Mouse (Mus musculus) midbrain, embryonic 16.5 days (tissue): ENCODE measurements around the gene Cadm1. TPM values are rescaled to one million over a fixed set of nuclear protein-coding genes. Genes with fewer than 3 reads are reported as not detected.

Experiments used
- ATAC-seq: fragments of 200-750 bp; cut with Nextera tagmentation; 2 replicates; pipeline ENCODE4 v1.8.0; 2017; ENCODE audit warnings: moderate TSS enrichment
- H3K27ac ChIP-seq: fragments of 300-500 bp; sonication (generic); 2 replicates; pipeline ENCODE4 v1.5.1; 2014; ENCODE audit warnings: mild to moderate bottlenecking, low read length, mixed read lengths
- H3K27me3 ChIP-seq: fragments of 300-500 bp; sonication (generic); 2 replicates; pipeline ENCODE4 v1.6.1; 2014; ENCODE audit warnings: low read depth, low read length, mixed read lengths; ENCODE audit not compliant: control insufficient read depth, insufficient read depth
- H3K36me3 ChIP-seq: fragments of 300-500 bp; sonication (generic); 2 replicates; pipeline ENCODE4 v1.6.1; 2014; ENCODE audit warnings: mild to moderate bottlenecking, low read length, moderate library complexity, mixed read lengths; ENCODE audit not compliant: control insufficient read depth, insufficient read depth
- H3K4me1 ChIP-seq: fragments of 300-500 bp; sonication (generic); 2 replicates; pipeline ENCODE4 v1.6.1; 2014; ENCODE audit warnings: mild to moderate bottlenecking, low read length, mixed read lengths; ENCODE audit not compliant: control insufficient read depth, insufficient read depth
- H3K4me2 ChIP-seq: fragments of 300-500 bp; sonication (generic); 2 replicates; pipeline ENCODE4 v1.6.1; 2014; ENCODE audit warnings: mild to moderate bottlenecking, low read length, mixed read lengths
- H3K4me3 ChIP-seq: fragments of 300-500 bp; sonication (generic); 2 replicates; pipeline ENCODE4 v1.5.1; 2014; ENCODE audit warnings: low read depth, mild to moderate bottlenecking, low read length, moderate library complexity, mixed read lengths
- H3K9ac ChIP-seq: fragments of 300-500 bp; sonication (generic); 2 replicates; pipeline ENCODE4 v1.6.1; 2014; ENCODE audit warnings: low read depth, low read length, mixed read lengths
- H3K9me3 ChIP-seq: fragments of 300-500 bp; sonication (generic); replicated peaks from 2 replicates; pipeline ENCODE4 v1.6.1; 2014; ENCODE audit warnings: mild to moderate bottlenecking, low read length, mixed read lengths; ENCODE audit not compliant: control insufficient read depth, poor library complexity, severe bottlenecking
- WGBS: fragments of 180-500 bp; shearing (Covaris S2); extraction: QIAGEN DNeasy Blood & Tissue Kit; methylation state at CpG from one replicate; pipeline ENCODE4 v1.1.7; 2014; 5-methylcytosine and 5-hydroxymethylcytosine counted together
- polyA plus RNA-seq: library from polyadenylated mRNA; unstranded; fragments of >200 nt; fragmentation: Nextera tagmentation; extraction: Ambion mirVana; gene quantifications from 2 replicates; pipeline ENCODE4 v1.2.1, GENCODE M21; 2015

Gene Cadm1
- polyA plus RNA-seq, 1 experiment from 2014 or later = 332 TPM

DNA sequence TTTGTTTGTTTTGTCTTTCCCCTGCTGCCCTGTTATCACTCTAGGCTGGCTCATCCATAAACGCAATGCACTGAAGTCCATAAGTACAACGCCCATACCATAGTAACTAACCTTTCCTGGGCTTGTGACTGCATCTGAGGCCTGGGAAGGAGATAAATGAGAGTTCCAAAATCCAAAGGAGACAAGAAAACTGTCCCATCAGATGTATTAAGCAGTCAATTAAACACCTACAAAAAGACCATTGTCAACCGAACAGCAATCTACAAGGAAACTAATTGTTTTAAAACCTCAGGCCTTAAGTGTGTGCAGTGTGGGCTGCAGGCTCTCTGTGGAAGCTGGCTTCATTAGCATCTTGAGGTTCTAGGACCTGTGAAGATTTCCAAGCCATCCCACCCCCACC lies 331.0 kb downstream of the Cadm1 start:
- no peaks in the 10 kb centered on the region for H3K27me3 ChIP-seq
- no peak for ATAC-seq
- peaks cover 11% of the 10 kb centered on the region for H3K4me1 ChIP-seq
- no peak overlapping the region for H3K4me2 ChIP-seq
- 84% methylated on average over 3 of the region's 3 CpGs for WGBS
- H3K36me3 ChIP-seq = no peaks in the 10 kb centered on the region
- H3K9me3 ChIP-seq = no peaks in the 10 kb centered on the region
- H3K27ac ChIP-seq = no peak overlapping the region
- no peak overlapping the region for H3K9ac ChIP-seq
- no peak overlapping the region for H3K4me3 ChIP-seq

DNA sequence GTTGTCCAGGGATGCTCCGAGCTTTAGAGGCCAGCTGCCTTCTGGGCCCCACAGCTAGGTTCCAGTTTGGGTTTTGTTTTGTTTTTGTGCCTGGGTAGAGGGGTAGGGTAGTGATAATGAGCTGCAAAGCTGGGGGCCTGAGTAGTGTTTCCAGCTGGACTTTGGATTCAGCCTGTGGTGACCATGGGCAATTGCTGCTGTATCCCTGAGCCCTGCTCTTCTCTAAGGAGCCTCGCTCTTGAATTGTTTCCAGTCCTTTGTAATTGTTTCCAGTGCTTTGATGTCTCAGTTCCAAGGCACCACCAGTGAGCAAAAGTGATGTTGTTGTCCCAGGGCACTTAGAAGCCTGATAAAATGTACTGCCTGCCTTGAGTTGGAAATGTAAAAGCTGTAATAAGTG lies 331.8 kb downstream of the Cadm1 start:
- H3K27ac ChIP-seq = no peak overlapping the region
- no peak overlapping the region for H3K4me2 ChIP-seq
- no peak for ATAC-seq
- no peaks in the 10 kb centered on the region for H3K27me3 ChIP-seq
- H3K36me3 ChIP-seq = no peaks in the 10 kb centered on the region
- no peak overlapping the region for H3K4me3 ChIP-seq
- H3K4me1 ChIP-seq = peaks cover 11% of the 10 kb centered on the region
- no peaks in the 10 kb centered on the region for H3K9me3 ChIP-seq
- H3K9ac ChIP-seq = no peak overlapping the region
- WGBS = 54% methylated on average over 2 of the region's 2 CpGs

DNA sequence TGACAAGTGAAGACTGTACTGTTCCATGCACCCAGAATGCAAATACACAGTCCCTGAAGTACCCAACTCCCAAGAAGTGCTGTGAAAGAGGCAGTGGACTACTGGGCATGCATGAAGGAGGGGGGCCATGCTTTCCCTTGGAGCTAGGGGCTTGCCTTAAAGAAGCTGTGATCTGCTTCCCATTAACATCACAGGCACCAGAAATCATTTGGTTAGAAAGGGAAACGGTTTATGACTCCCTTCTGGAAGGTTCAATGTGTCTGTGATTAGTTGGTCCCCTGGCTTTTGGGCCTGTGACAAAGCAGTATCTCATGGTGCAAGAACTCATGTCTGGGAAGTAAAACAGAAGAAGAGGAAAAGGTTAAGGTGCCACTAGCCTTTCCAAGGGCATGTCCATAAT lies 336.0 kb downstream of the Cadm1 start:
- Histone ChIP-seq H3K4me2 (no peak overlapping the region), H3K4me3 (no peak overlapping the region), H3K36me3 (no peaks in the 10 kb centered on the region), H3K9ac (no peak overlapping the region), H3K9me3 (no peaks in the 10 kb centered on the region), H3K27me3 (no peaks in the 10 kb centered on the region; the same call in 1 of the 2 replicates), H3K27ac (no peak overlapping the region), H3K4me1 (peaks cover 7% of the 10 kb centered on the region; the same call in 1 of the 2 replicates)
- WGBS = 50% methylated on average over 1 of the region's 1 CpGs
- ATAC-seq = no peak

DNA sequence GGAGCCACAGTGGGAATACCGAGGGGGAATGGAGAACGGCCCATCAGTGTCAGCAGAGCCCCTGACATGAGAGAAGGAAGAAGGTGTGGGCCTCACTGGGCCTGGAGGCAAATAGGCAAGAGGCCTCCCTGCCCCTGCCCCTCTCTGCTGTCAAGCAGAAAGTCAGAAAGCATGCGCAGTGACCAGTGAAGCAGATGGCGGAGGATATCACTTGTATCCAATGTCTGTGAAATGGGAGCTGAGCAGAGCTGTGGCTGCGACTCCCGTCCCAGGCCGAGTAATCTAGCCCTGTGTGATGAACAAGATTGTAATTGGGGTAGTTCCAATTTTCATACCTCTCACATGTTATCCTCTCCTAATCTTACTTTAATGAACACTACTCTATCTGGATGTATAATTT lies 337.5 kb downstream of the Cadm1 start:
- Histone ChIP-seq H3K4me2 (no peak overlapping the region), H3K36me3 (no peaks in the 10 kb centered on the region), H3K9me3 (no peaks in the 10 kb centered on the region), H3K27ac (no peak overlapping the region), H3K27me3 (no peaks in the 10 kb centered on the region; the same call in 1 of the 2 replicates), H3K4me3 (no peak overlapping the region), H3K9ac (no peak overlapping the region), H3K4me1 (peaks cover 5% of the 10 kb centered on the region; the same call in 1 of the 2 replicates)
- 78% methylated on average over 7 of the region's 7 CpGs for WGBS
- no peak for ATAC-seq

DNA sequence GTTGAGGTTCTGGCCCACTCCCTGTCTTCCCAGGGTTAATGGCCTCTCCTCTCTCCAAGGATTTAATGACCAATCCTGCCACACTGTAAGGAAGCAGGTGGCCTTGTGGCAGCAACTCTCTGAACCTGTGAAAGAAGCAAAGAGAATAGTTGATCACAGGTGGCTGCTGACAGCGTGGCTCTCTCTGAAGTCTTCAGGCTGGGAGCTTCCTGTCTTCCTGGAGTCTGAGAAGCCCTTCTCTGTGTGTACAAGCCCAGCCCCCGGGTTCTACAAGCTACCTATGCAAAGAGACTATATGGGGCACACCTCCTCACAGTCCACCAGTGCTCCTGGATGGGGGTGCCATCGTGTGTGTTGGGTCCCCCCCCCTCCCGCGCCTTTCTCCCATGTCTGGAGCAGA lies 339.7 kb downstream of the Cadm1 start:
- H3K9ac ChIP-seq = no peak overlapping the region
- no peak for ATAC-seq
- whole genome bisulfite sequencing = 78% methylated on average over 5 of the region's 5 CpGs

DNA sequence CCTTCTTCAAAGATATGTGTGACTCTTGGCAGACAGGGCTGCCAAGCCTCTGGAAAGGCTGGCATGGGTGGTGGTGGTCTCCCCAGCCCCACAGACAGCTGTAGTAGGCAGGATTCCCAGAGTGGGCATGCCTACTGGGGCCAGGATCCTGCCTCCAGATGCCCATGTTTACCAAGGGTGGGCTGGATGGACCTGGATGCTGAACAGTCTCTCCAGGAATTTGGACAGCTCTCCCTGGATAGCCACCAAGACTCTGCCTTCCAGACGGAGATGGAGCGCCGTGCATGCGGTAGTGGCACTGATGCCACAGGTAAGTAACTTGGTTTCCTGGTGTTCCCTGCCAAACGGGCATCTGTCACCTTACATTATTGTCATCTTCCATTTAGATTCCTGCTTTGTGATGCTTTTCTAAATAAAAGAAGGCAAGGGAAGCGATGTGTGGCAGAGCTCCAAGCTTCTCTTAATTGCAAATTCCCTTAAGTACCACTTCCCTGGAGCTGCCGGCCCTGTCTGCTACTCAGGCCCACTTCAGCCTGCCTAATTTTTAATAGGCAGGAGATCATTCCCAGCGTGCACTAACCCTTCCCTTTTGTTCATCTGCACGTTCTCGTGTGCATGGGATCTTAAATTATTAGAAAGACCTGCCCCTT lies 346.7 kb downstream of the Cadm1 start:
- WGBS = 35% methylated on average over 10 of the region's 10 CpGs
- H3K9ac ChIP-seq = no peak overlapping the region
- H3K27ac ChIP-seq = peak overlapping the region; percentile 18; the same call in 1 of the 2 replicates

More for the DNA sequence above, 339.7 kb downstream of the Cadm1 start:
- Histone ChIP-seq H3K36me3 (no peaks in the 10 kb centered on the region), H3K27ac (no peak overlapping the region), H3K4me1 (peaks cover 2% of the 10 kb centered on the region; the same call in 1 of the 2 replicates), H3K4me2 (no peak overlapping the region), H3K27me3 (no peaks in the 10 kb centered on the region; the same call in 1 of the 2 replicates), H3K4me3 (no peak overlapping the region), H3K9me3 (no peaks in the 10 kb centered on the region)

DNA sequence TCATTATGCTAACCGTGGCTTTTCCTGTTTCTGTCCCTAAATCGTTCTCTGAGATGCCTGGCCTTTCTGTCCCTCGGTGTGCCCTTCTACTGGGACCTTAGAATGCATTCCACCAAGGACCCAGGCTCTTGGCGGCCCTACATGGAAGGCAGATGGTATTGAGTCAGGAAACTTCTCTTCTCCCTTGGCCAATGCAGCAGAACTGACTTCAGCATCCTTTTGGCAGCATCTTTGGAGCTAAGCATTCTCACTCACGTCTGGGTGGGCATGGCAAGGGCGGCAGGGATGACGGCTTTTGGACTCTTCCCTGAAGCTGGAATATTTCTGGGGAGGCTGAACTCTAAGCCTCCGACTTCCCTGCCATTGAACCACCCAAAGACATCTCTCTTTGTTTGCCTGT lies 350.2 kb downstream of the Cadm1 start:
- no peak for ATAC-seq
- Histone ChIP-seq H3K4me2 (no peak overlapping the region), H3K36me3 (no peaks in the 10 kb centered on the region), H3K27me3 (no peaks in the 10 kb centered on the region), H3K9ac (no peak overlapping the region), H3K4me1 (peaks cover 11% of the 10 kb centered on the region), H3K27ac (no peak overlapping the region), H3K9me3 (no peaks in the 10 kb centered on the region), H3K4me3 (no peak overlapping the region)
- 87% methylated on average over 8 of the region's 8 CpGs for WGBS

More for the DNA sequence above, 346.7 kb downstream of the Cadm1 start:
- no peak overlapping the region for H3K4me2 ChIP-seq
- no peaks in the 10 kb centered on the region for H3K27me3 ChIP-seq
- no peak for ATAC-seq
- H3K9me3 ChIP-seq = no peaks in the 10 kb centered on the region
- no peaks in the 10 kb centered on the region for H3K36me3 ChIP-seq
- H3K4me3 ChIP-seq = no peak overlapping the region
- H3K4me1 ChIP-seq = peaks cover 7% of the 10 kb centered on the region

DNA sequence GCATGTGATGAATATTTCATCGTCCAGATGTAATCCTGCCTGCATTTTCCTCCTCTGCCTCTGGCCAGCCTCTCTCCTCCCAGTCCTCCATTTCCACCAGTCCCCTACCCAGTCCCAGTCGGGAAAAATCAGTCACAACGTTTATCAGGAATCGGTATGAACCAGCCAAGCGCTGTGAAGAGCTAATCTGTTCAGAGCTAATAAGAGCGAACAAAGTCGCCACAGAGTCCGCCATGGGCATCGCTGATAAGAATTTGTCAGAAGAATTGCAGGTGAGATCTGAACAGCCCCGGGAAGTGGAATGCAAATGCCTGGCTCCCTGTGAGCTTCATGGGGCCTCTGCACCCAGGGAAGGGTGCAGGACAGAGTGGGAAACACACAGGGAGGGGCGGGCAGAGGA lies 352.4 kb downstream of the Cadm1 start:
- WGBS = 40% methylated on average over 11 of the region's 11 CpGs
- H3K4me1 ChIP-seq = peaks cover 4% of the 10 kb centered on the region; the same call in 1 of the 2 replicates
- H3K9me3 ChIP-seq = no peaks in the 10 kb centered on the region
- H3K4me3 ChIP-seq = no peak overlapping the region
- H3K9ac ChIP-seq = no peak overlapping the region; the same call in 1 of the 2 replicates
- no peak overlapping the region for H3K4me2 ChIP-seq
- H3K36me3 ChIP-seq = no peaks in the 10 kb centered on the region
- H3K27ac ChIP-seq = no peak overlapping the region
- 0 out of 2 replicates have a peak, but pooled peaks have one; percentile 42 for ATAC-seq
- no peaks in the 10 kb centered on the region for H3K27me3 ChIP-seq

DNA sequence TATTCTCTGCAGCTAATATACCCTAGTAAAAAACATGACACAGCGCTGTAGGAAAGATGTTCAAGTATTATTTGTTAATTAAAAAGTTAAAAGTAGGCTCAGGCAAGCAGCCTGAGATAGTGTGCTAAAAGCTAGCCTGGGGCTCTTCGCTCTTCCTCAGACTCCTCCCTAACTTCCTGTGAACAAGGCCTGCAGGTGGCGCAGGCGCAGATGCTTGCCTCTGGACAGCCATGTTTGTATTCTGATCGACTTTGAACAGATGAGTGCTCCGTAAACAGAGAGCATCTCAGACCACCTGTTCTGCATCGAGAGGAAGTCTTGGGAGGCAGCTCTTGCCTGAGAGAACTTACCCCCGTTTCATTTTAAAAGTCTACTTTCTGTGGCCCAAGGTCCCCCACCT lies 361.7 kb downstream of the Cadm1 start:
- Histone ChIP-seq H3K9ac (no peak overlapping the region), H3K36me3 (no peaks in the 10 kb centered on the region), H3K4me3 (no peak overlapping the region), H3K27me3 (no peaks in the 10 kb centered on the region), H3K27ac (no peak overlapping the region), H3K4me1 (peaks cover 10% of the 10 kb centered on the region), H3K4me2 (no peak overlapping the region), H3K9me3 (no peaks in the 10 kb centered on the region)
- no peak for ATAC-seq
- WGBS = 85% methylated on average over 8 of the region's 8 CpGs
